Mouse (Mus musculus) neural tube, embryonic 10.5 days (tissue): Measurements from ENCODE around the gene Fbxl13.

Source experiments
- DNase-seq: peaks from one replicate; pipeline ENCODE4 v3.0.0-alpha.2; 2017; ENCODE audit warnings: low spot score; ENCODE audit errors: extremely low spot score

Fbxl13 gene

GRCm38 (mm10) chr5:21645439-21646132 lies at the start of gene Fbxl13, which contains the start of gene Armc10:
Gene Fbxl13 (minus strand): TSS chr5:21645634.
Gene Armc10 (plus strand): TSS chr5:21645813.
- DNase-seq, result peak; percentile 87

DNA sequence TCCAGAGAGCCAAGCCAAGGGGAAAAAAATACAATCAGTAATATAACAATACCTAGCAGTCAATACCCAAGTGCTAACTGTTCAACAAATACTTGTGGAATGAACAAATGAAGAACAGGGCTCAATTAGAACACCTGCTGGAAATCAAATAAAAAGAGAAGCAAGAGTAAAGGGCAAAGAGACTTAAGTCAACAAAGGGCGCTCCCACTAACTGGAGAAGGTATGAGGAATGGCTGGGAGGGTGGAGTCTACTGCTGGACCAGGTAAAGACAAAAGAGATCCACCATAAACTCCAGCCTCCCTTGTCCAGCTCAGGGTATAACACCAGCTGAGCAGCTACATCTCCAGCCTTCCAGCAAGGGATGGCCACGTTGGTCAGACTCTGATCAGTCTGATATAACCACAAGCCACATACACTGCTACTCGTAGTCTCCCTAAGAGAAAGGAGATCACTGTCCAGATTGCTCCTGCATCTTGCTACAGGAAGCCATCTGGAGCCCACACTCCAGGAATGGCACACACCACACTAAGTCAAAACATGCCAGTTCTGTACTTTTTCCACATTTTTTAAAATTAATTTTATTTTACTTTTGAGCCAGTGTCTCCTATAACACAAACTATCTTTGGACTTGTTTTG lies 49.5 kb upstream of the Fbxl13 start:
- no peak for DNase-seq

DNA sequence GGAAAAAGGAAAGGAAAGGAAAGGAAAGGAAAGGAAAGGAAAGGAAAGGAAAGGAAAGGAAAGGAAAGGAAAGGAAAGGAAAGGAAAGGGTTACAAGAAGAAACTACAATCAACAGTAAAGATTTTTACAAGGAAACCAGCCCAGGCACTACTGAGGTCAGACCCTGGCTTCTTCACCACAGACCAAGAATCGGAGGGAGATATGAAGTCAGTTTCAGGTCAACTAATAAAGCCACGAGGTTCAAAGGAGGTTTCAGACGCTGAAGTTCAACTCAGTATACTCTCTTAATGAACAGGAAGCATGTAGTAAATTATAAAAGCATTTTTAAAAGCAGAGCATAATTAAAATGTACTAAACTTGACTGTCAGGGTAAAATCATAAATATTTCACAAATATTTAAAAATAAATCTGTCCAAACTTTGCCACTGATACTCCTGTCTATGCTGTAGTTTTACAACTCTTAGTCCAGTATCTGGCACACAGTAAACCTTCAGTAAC lies 48.0 kb upstream of the Fbxl13 start:
- no peak for DNase-seq

GRCm38 (mm10) chr5:21692230-21692629 lies 46.8 kb upstream of the Fbxl13 start:
- no peak for DNase-seq

- no peak for DNase-seq
These were observed 41.6 kb upstream of the Fbxl13 start for GRCm38 (mm10) chr5:21687042-21687441.

DNA sequence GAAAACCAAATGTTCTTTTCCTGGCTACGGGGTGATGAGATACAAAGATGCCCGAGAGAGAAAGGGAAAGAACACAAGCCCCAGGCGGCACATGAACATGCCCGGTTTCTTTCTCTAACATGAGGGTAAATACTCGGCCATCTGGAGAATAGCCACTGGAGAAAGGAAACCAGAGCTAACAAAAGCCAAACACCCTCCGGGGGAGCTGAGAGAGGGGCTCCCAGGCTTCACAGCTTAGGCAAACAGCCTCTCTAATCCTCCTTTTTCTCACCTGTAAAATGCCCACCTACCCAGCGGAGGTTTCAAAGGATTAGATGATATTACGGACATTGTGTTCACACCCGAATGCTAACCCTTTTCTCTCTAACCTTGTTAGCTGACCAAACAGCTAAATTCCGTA lies 39.6 kb upstream of the Fbxl13 start:
- DNase-seq, result no peak

DNA sequence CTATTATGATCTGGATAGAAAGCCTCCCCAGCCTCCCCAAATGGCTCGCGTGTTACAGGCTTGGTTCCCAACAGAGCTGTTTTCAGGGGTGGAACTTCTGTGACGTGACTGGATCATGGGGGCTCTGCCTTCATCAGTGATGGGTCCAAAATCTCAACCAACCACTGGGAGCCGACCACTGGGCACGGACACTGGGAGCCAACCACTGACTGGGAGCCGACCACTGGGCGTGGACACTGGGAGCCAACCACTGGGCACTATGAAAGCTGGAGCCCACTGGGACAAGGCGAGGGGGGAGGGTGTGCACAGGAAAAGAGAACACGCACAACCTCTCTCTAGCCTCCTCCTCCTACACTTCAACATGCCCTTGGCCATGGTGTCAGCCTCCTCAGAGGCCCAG lies 38.4 kb upstream of the Fbxl13 start:
- no peak for DNase-seq

GRCm38 (mm10) chr5:21680940-21681339 lies 35.5 kb upstream of the Fbxl13 start:
- DNase-seq, result no peak

GRCm38 (mm10) chr5:21680029-21680428 lies 34.6 kb upstream of the Fbxl13 start:
- no peak for DNase-seq

- DNase-seq, result no peak
These were observed 32.9 kb upstream of the Fbxl13 start for GRCm38 (mm10) chr5:21678363-21678762.

DNA sequence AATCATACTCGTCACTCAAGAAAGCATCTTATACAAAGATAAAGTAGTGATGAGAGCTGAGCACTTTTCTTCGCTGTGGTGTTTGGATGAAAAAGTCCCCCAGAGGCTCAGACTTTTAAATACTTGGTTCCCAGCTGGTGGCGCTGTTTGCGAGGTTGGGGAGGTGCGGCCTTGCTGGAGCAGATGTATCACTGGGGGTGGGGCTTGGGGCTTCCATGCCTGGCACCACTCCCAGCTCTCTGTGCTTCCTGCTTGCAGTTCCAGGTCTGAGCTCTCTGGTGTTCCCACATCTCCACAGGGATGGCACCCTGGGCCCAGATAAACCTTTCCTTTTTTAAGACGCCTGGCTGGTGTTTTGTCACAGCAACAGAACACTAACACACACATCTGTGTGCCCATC lies 32.5 kb upstream of the Fbxl13 start:
- no peak for DNase-seq

DNA sequence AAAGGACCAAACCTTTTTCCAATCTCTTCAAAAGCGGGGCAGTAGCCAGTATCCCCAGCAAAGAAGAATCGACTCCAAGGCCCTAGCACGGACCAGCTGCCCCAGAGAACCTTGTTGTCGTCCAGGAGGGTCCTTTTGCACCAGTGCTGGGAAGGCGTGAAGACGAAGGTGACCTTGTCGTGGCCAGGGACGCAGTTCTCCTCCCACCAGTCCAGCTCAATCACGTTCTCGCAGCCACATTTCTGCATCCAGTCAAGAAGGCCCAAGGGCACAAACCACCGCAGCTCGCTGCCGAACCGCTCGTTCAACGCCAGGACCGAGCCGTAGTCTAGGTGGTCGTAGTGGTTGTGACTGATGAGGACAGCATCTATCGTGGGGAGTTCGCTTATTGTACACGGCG lies 30.1 kb upstream of the Fbxl13 start:
- DNase-seq, result no peak

GRCm38 (mm10) chr5:21675019-21675418 lies 29.6 kb upstream of the Fbxl13 start:
- no peak for DNase-seq

DNA sequence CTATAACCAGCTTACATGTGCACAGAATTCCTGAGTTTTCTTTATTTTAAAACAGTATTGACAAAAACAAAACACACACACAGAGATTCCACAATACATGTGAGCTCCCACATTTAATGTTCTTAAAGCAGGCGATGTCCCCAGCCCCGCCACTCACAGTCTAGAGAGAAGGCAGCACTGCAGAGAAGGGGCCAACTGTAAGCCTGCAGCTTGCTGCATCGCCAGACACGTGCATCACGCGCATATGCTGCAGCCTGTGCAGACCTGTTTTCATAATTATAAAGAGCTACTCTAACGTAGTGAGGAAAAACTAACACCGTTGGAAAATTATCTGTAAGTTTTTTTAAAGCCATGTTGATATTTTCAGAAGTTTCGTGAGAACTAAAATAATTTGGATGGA lies 28.3 kb upstream of the Fbxl13 start:
- DNase-seq, result no peak

- DNase-seq, result no peak
These were observed 27.6 kb upstream of the Fbxl13 start for GRCm38 (mm10) chr5:21672812-21673635.

GRCm38 (mm10) chr5:21669307-21669706 lies 23.9 kb upstream of the Fbxl13 start:
- no peak for DNase-seq

DNA sequence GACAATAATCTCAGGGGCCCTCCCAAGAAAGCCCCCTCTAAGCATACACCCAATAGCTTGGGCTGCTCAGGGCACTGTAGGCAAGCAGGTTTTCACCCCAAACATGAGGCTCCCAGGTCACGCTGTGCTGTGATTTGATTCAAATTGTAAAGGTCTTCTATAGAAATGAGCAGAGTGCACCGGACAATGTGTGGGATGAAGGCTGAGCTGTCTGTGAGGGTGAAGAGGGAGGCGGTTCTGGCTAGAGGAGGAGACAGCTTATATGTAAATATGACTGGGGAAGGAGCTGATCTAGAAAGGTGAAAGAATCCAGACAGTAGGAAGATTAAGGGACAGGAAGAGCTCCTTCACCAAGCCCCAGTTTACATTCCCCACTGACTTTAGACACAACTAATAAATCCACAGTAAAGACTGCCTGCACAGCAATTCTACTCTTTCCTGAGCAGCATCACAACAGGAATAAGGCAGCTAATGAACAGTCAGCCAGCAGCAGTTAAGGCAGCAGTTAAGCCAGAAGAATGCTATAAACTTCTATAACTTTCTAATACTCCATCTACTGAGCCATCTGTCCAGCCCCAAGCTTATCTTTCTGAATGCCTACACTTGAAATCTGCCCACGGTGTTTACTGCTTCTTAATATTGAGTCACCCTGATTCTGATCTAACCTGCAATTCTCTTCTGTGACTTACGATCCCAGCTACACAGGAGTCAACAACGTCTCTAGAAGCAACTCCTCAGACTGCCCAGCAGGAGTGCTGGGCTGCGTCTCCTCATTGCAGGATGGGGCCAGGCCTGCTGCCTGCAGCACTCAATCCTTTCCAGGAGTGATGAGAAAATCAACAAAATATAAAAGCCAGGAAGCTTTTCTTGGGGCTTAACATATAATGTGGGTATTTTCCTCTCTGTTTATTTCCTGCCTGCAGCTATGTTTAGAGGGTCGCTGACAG lies 22.0 kb upstream of the Fbxl13 start:
- no peak for DNase-seq

- DNase-seq, result no peak
These were observed 17.6 kb upstream of the Fbxl13 start for GRCm38 (mm10) chr5:21663081-21663480.

GRCm38 (mm10) chr5:21660850-21661249 lies 15.4 kb upstream of the Fbxl13 start:
- DNase-seq, result no peak

DNA sequence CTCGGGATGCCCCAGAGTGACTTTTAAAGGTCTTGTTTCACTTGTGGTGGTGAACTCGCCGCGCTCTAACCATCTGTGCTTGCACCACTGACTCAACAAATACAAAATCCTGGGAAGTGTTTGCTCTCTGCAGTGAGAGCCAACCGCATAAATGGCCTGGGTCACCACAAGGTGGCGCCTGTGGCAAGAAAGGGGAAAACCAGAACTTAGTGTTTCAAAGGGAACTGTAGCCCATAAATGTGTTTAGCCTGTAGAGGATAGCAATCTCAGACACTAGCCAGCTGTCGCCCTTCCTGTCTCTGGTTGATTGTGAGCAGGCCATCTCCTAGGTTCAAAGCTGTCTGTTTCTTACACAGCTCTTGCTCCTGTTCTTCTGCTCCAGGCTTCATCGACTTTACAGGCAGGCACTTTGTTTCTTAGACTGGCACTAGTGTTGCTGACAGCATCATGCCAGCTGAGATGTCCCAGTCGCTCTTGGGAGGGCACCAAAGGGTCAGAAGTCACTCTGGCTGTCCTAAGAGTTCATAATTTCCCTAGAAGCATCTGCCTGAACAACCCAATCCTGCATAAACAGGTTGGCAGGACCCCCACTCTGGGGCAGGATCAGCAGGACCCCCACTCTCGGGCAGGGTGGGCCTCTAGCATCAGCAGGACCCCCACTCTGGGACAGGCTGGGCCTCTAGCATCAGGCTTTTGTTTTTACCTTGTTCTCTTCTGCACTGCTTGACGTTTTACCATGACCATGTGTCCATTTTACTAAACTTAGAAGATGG lies 13.4 kb upstream of the Fbxl13 start:
- DNase-seq, result peak; percentile 64
